Mouse (Mus musculus) liver, adult 2 months (tissue): ENCODE data around the gene Stk11ip.

Experiments
- CTCF ChIP-seq: fragments of 200-500 bp; IDR thresholded peaks from 2 replicates; pipeline ENCODE4 v1.5.1; 2011; ENCODE audit warnings: low read depth, low read length, control low read depth
- POLR2A ChIP-seq: fragments of 200-500 bp; IDR thresholded peaks from 2 replicates; pipeline ENCODE4 v1.6.1; 2011; ENCODE audit warnings: low read length, control low read depth; ENCODE audit not compliant: insufficient read depth; ENCODE audit errors: extremely low read depth

DNA sequence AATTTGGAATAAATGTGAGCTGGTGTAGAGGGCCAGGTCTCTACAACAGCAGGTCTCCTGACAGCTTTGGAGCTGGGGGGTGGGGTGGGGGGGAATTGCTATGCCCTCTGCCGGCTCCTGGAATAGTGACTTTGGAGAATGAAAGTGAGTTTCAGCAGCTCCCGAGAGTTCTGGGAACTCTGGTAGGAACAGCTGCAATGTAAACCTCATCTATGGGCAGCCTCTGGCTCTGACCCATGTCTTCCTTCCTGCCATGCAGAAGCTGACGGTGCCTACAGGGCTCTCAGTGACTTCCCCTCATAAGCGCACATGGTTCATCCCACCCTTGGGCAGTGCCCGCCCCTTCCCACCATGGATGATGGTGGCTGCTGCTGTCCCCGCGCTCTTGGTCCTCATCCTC, 34.4 kb downstream of the Stk11ip start:
- no peak for TF ChIP-seq CTCF
- TF ChIP-seq POLR2A: no peak
